Mouse (Mus musculus) liver, adult (tissue): ENCODE results near the gene Smad1.

Experiments used
- GATA4 ChIP-seq: IDR thresholded peaks from 2 replicates; pipeline ENCODE4 v1.6.1; 2014; ENCODE audit warnings: mild to moderate bottlenecking, low read length; ENCODE audit not compliant: insufficient replicate concordance

The Smad1 gene

DNA sequence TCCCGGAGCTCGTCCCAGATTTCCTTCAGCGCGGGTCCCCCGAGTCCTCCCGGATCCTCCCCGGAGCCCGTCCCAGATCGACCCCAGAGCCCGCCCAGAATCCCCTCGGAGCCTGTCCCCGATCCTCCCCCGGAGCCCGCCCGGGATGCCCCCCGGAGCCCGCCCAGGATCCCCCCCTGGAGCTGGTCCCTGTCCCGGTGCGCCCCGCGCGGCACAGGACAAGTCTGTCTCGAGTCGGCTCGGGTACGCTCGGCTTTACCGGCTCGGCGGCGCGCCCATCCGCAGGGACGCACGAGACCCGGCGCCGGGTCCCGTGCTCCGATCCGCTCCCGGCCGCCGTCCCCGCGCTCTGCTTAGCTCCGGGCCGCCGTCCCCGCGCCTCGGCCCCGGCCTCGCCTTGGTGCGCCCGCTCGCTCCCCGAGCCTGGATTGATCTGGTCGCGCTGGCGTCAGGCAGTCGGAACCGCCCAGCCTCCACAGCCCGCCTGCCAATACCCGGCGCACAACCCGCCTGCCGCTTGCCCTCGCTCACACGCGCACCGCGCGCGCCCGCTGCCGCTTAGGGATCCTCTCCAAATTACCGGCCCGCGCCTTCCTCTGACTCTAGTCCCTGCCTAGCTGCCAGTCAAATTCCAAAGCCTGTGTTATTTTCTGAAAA, at the start of gene Smad1:
Gene Smad1 (minus strand): TSS at position 525 of the 657 bp plus-strand sequence.
- peak; percentile 45; the same call in 1 of the 2 replicates for TF ChIP-seq GATA4

DNA sequence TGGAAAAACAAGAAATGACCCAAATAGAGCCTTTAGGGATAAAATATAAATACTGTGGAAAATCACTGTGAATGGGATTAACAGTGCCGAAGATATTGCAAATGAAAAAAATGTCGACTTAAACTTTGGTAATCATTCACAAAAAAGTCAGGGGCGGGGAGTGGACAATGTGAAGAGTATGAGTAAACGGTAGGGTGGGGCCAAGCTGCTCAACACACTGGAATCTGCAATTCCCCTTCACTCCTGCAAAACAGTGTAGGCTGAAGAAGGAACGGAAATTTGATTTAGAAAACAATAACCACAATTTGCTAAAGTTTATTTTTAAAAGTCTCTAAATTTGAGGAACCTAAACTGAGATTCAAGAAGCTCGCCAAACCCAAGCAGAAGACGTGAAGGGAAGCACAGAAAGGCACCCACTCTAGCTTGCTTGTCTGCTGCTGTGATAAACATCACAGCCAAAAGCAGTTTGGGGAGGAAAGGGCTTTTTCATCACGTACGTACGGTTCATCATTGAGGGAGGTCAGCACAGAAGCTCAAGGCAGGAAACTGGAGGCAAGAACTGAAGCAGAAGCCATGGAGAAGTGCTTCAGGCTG, 48.0 kb upstream of the Smad1 start:
- TF ChIP-seq GATA4, result no peak

DNA sequence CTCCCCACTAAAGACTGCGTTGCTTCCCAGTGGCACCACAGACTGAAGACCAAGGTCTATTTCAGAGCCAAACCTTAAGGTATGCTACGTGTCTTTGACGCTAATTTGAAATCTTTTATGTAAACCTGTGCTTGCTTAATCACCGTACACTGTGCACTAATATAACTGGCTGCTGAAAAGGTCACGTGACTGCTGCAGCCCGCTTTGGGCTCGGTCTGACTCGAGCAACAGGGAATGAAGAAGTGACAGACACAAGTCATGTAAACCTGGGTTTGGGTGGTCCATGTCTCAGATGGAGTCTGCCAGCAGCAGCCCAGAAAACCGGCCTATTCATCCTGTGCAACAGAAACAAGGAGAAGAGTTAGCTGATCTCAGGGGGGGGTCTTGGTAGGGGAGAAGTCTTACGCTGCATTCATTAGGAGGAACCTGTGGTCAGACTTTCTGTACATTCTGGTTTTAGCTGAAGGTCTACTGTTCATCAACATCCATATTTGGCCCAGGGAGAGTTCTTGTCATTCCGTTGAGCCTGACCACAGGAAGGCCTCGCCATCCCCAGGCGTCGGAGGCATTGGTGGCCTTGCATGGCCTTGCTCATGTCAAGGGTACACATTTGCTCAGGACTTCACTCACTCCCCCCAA, 44.3 kb upstream of the Smad1 start:
- TF ChIP-seq GATA4, result no peak

DNA sequence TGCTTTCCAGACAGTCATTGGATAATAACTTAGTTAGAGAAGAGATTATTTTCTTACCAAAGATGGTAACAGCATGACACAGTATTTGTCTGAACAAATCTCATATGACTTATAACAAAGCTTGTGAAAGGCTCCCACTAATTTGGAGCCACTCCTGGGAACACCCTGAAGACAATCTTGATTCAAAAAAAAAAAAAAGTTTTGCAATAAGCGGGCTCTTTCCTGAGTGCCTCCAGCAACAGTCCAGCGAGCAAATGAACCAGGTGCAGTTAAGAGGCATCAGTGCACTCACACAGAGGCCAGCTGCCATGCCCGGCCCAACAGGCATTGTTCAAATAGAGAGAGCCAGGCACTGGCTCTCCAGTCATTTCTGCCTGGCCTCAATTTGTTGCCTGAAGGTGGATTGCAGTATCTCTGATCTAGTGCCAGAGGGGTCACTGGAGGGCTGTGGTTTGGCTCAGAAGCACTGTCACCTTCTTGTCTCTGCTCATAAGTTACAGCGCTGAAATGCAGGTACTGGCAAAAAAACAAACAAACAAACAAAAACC, 34.7 kb upstream of the Smad1 start:
- no peak for TF ChIP-seq GATA4

DNA sequence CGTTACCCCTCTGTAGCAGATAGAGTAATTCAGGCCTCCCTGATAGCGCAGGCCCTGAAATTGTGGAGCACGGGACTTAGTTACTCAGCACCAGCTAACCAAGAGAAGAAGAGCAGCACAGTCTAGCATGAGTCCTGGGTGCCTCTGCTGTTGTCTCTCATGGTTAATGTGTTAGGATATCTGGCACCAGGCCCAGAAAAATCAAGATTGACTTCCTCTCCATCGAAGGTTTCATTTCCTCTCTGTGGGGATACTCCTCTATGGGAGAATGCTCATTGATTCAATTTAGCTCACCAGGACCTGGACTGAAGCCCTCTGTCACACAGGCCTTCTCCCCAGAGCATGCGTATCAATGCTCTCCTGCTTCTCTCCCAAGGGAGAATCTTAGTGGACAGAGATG, 15.6 kb upstream of the Smad1 start:
- TF ChIP-seq GATA4, result peak; percentile 55; the same call in 1 of the 2 replicates

DNA sequence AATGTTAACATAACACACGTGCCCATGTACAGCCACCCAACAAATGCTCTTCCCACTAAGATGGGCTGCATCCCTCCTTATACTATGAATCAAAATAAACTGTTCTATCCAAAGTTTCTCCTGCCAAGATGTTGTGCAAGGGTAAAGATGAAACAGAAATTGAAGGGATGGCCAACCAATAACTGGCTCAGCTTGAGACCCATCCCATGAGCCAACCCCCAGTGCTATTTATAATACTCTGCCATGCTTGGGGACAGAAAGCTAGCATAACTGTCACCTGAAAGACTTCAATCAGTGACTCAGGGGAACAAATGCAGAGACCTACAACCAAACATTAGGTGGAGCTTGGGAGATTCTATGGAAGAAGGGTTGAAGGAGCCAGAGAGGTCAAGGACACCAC, 11.2 kb upstream of the Smad1 start:
- TF ChIP-seq GATA4, result no peak

DNA sequence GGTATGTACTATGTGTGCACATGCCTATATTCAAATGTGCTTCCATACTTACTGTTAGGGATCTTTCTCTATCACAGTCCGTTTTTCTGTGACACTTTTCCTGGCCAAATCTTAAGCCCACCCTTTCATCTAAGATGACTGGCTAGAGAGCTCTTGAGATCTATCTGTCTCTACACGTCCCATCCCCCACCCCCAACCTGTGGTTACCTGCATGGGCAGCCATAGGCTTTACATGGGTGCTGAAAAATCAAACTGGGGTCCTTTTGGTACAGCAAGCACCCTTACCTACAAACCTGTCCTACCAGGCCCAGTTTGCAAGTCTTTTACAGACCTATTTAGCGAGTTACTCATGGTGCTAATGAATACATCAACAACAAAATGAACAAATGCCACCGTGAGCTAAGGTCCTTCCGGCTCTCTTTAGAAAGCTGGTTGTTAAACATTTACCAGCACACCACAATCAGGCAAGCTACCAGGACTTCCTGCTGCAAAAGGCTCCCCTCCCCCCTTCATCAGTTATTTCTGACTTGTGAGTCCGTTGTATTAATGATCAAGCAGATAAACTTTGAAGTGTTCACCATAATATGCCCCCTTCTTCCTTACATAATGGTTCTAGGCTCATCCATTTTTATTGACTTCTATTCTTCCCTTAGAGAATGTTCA, 5.7 kb upstream of the Smad1 start:
- no peak for TF ChIP-seq GATA4

DNA sequence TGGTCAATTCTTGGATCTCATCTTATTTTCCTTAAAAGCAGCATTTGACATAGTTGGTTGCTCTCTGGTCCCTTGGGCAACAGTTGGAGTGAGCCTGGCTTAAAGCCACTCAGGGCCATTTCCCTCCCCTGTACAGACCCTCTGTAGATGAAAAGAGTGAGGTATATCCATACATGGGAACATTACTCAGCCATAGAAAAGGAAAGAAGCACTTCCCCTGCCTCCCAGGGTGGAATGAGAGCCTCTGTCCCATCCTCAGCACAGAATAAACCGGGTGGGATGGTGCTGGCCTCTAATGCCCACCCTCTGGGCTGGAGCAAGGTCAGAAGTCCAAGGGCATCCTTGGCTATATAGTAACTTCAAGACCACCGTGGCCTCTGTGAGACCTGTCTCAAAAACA, 1.4 kb upstream of the Smad1 start:
- no peak for TF ChIP-seq GATA4

DNA sequence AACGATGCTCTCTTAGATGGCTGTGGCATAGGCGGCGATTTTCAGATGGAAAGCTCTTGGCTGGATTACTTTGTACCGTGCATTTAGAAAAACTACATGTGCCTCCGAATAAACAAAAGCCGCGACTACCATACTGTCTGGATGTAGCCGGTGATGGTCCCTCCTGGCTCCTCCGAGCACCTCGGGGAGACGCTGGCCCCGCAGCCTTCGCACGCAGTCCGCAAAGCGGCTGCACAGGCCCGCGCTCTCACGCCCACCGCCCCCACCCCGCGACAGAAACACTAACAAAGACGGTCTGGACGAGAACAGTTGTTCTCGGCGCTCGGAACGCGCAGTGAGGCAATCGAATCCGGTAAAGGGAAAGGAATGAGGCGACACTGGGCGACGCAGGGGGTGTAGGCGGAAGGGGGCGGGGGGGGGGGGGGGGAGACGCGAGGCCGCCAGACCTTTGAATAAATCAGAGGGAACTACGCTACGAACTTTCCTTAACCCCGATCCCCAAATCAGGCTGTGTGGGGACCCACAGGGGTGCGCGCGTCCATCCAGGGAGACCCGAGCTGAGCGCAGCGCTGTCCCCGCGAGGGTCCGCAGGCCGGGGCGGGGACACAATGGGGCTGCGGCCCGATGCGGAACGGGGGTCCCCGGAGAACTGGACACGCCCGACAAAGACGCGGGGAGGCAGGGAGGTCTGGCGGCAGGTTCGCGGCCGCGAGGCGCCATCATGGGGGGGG, 902 bp downstream of the Smad1 start:
- TF ChIP-seq GATA4, result no peak

DNA sequence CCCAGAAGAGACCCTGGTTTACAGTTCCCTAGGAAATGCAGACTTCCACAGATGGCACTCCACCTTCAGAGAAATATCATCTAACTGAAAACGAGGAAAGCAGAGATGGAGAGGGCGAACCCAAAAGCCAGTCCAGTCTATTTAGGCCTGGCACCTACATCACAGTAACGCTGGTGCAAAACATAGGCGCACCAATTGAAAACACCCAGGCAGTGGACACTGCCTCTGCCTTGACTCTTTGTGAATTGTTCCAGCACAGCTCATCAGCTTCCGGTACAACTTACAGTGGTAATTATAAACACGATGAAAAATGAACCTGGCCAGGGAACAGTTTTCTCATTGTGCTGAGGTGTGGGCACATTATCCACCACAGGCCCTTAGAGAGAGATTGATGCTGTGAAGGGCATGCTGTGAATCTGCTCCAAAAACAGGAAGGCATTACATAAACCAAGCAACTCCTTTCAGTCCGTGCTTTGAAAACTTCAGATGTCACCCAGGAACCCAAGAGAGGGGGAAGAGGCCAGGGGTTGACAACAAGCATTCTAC, 1.5 kb downstream of the Smad1 start:
- TF ChIP-seq GATA4, result no peak

DNA sequence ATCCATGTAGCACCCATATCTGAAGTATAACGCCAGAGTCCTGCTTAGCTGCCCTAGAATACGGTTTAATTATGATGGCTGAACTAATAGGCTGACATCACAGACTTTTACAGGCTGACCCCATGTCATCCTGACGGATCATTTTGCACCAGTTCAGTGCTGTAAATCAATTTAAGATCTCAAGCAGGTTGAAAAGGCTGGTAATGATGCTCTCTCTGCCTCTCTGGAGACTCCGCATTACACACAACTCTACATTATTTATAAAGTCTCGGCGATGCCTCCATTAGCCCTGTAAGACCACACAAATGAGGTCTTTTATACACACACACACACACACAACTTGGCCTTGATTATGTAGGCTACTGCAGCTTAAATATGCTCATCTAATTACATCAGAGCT, 2.4 kb downstream of the Smad1 start:
- no peak for TF ChIP-seq GATA4

DNA sequence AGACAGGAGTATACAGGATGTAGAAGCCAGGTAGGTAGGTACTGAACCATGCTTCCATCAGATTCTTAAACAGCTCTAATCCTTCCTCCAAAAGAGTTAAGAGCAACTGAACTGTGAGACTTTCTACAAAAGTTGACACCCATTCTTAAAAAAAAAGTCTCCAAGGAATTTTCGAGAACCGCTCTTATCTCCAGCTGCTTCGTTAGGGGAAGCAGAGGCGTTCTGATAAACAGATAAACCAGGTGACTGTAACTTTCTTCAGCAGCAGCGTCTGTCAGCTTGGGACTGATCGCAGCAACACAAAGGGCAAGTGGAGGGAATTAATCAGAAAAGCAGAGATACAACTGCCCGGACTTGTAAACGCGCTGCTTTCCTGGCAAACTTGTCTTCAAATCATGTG, 5.3 kb downstream of the Smad1 start:
- TF ChIP-seq GATA4, result peak; percentile 16; the same call in 1 of the 2 replicates

DNA sequence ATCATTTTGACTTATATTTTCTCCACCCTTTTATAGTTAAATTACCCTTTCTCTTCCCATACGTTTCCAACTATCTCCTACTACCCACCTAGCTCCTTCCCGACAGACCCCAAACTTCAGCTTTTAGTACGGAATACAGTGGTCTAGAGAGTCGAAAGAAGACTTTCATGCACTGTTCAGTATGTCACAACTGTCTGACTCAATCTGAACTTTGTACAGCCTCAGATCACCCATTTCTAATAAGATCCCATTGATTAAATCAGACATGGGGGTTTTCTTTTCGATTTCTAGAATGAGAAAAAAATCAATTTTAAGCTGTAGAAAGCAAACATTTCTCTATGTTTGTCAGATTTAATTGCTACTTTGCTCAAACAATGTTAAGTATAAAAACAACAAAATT, 6.1 kb downstream of the Smad1 start:
- TF ChIP-seq GATA4, result no peak

DNA sequence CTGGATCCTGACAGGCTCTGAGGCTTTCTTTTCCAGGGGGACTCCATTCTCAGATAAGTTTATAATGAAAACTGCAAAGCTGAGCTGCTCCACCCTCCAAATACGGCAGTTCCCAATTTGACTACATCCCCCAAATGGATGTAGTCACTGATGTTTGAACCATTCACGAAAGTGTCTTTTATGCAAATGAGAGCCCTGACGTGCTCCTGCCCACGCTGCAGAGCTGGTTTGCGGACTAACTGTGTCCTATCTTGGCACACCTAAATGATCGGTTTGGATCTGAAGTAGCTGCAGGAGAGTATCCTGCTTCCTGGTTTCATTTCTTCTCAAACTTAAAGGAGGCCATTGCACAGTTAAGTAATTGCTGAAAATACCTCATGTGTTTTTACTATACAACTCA, 6.7 kb downstream of the Smad1 start:
- TF ChIP-seq GATA4, result no peak

DNA sequence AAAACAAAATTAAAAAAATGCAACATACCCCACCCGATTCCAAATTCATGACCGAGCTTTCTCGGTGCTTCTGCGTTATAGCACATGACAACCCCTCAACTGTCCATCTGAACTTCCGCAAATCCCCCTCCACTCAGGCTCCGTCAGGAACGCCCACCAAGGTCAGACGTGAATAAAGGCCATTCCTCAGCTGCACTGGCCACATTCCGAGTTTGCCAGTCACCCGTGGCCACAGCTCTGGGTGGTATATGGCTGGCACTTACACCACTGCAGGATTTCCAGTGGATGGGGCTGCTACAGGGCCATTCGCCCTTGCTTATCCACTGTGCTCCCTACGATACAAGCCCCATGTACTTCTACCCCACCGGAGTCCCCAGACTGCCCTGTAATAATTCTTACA, 7.9 kb downstream of the Smad1 start:
- TF ChIP-seq GATA4, result no peak
